Mouse (Mus musculus): ENCODE data around the gene Bik.

Gene Bik

GRCm38 (mm10) chr15:83583419-83584156 lies 56.9 kb downstream of the Bik start:
- no peak for DNase-seq (ENCODE audit: low spot score)

- DNase-seq (ENCODE audit: low spot score) = no peak
Observed at GRCm38 (mm10) chr15:83584741-83585220, 58.1 kb downstream of the Bik start.

- no peak for DNase-seq (ENCODE audit: low spot score)
Observed at GRCm38 (mm10) chr15:83590841-83591240, 64.2 kb downstream of the Bik start.

- DNase-seq (ENCODE audit: low spot score) = no peak
Observed at GRCm38 (mm10) chr15:83591758-83592157, 65.1 kb downstream of the Bik start.

- DNase-seq (ENCODE audit: low spot score) = no peak
Observed at GRCm38 (mm10) chr15:83592260-83593188, 65.9 kb downstream of the Bik start.

- DNase-seq (ENCODE audit: low spot score) = no peak
Observed at GRCm38 (mm10) chr15:83593189-83593585, 66.5 kb downstream of the Bik start.

- DNase-seq (ENCODE audit: low spot score) = no peak
Observed at GRCm38 (mm10) chr15:83593702-83594512, 67.2 kb downstream of the Bik start.

All from testis, postnatal 14 days (tissue).